Mouse (Mus musculus) ES-E14 (cell line): ENCODE results near the gene Wdr46. TPM values are rescaled to one million over a fixed set of nuclear protein-coding genes. Genes with fewer than 3 reads are reported as not detected.
A peak's percentile ranks its signal among the peaks of the same experiment; 100 is the strongest.
"Not testable (repeated sequence)": the region's sequence is repeated elsewhere in the genome, so short reads cannot be mapped to it uniquely, and the experiment has no call there.

Source experiments
- DNase-seq: peaks from one replicate; pipeline ENCODE4 v3.0.0-alpha.2; 2013; ENCODE audit warnings: low read depth, low spot score
- H3K27ac ChIP-seq: 2 replicates; pipeline ENCODE4 v1.5.1; 2012; ENCODE audit warnings: low read depth, mild to moderate bottlenecking, low read length, moderate library complexity, mixed read lengths; ENCODE audit not compliant: poor library complexity, insufficient read depth, severe bottlenecking
- H3K36me3 ChIP-seq: 2 replicates; pipeline ENCODE4 v1.6.1; 2012; ENCODE audit warnings: mild to moderate bottlenecking, low read length, moderate library complexity, mixed read lengths; ENCODE audit not compliant: control insufficient read depth, poor library complexity, insufficient read depth, severe bottlenecking
- H3K4me1 ChIP-seq, 2 experiments: fragments of 150-350 bp in 1 of 2; sonication (generic) in 1 of 2; 2 replicates each; pipeline ENCODE4 v1.6.1; 2012; ENCODE audit warnings: low read length in 2 of 2, mild to moderate bottlenecking in 1 of 2, mixed read lengths in 1 of 2; ENCODE audit not compliant: control insufficient read depth in 2 of 2, insufficient read depth in 2 of 2, poor library complexity in 1 of 2
- H3K4me3 ChIP-seq, 2 experiments: fragments of 150-350 bp in 1 of 2; sonication (generic) in 1 of 2; 2 replicates each; pipeline ENCODE4 v1.5.1; 2012; ENCODE audit warnings: low read length in 2 of 2, low read depth in 1 of 2, mild to moderate bottlenecking in 1 of 2, mixed read lengths in 1 of 2; ENCODE audit not compliant: insufficient read depth in 1 of 2, poor library complexity in 1 of 2, severe bottlenecking in 1 of 2
- H3K9ac ChIP-seq: 2 replicates; pipeline ENCODE4 v1.6.1; 2012; ENCODE audit warnings: low read depth, mild to moderate bottlenecking, low read length, mixed read lengths; ENCODE audit not compliant: poor library complexity, insufficient read depth, severe bottlenecking
- H3K9me3 ChIP-seq: fragments of 150-350 bp; sonication (generic); 2 replicates; pipeline ENCODE4 v1.6.1; 2012; ENCODE audit warnings: low read depth, mild to moderate bottlenecking, low read length; ENCODE audit not compliant: control insufficient read depth, insufficient read depth
- CHD2 ChIP-seq: IDR thresholded peaks from 2 replicates; pipeline ENCODE4 v1.6.1; 2014; ENCODE audit warnings: mild to moderate bottlenecking, low read depth, low read length, inconsistent platforms
- HCFC1 ChIP-seq: IDR thresholded peaks from 2 replicates; pipeline ENCODE4 v1.6.1; 2012; ENCODE audit warnings: low read length, inconsistent platforms, borderline replicate concordance; ENCODE audit not compliant: insufficient read depth
- MAFK ChIP-seq: IDR thresholded peaks from 2 replicates; pipeline ENCODE4 v1.6.1; 2014; ENCODE audit warnings: mild to moderate bottlenecking, low read depth, low read length, inconsistent platforms; ENCODE audit not compliant: insufficient read depth
- ZC3H11A ChIP-seq: IDR thresholded peaks from 2 replicates; pipeline ENCODE4 v1.6.1; 2012; ENCODE audit warnings: low read depth, mild to moderate bottlenecking, inconsistent platforms, low read length, borderline replicate concordance
- ZNF384 ChIP-seq: IDR thresholded peaks from 2 replicates; pipeline ENCODE4 v1.6.1; 2012; ENCODE audit warnings: low read depth, low read length, inconsistent platforms
- in situ Hi-C, 2 experiments: fragments of 600-800 bp; cut with MboI; formaldehyde crosslinking; loops; one replicate each; pipeline ENCODE4 v1.15.1; 2025; ENCODE audit warnings: low sequenced_read_pairs in 2 of 2, inconsistent platforms in 1 of 2; ENCODE audit not compliant: unreplicated experiment in 2 of 2
- total RNA-seq: library from RNA; depleted of rRNA; stranded (reverse); fragments of 300-350 nt; gene quantifications from 2 replicates; pipeline ENCODE4 v1.2.3, GENCODE M21; 2012

Gene Wdr46
- total RNA-seq, 1 experiment: 78.2 TPM

DNA sequence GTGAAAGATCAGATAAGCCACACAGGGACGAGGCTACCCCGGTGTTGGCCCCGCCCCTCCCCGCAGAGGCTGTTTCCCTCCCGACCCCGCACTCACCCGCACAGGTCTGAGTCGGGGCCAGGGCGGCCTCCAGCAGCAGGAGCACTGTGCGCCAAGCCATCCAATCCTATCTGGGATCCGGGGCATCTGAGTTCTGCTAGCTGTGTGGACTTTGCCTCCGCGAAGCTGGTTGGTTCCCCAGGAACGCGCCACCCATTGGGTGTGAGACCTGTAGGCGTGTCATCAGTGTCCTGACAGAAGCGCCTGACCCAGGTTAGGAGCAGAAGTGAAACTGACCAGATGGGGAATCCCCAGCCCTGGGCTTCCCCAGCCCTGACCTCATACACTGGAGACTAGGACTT is 38.2 kb downstream of the Wdr46 start:
- Histone ChIP-seq H3K4me1 (peaks cover 5 to 13% of the 10 kb centered on the region in 2 experiments; a peak in 3 of 4 replicates), H3K4me3 (peak overlapping the region; percentile 80 to 83), H3K9me3 (no peaks in the 10 kb centered on the region), H3K27ac (no peak overlapping the region), H3K36me3 (no peaks in the 10 kb centered on the region; the same call in 1 of the 2 replicates), H3K9ac (peak overlapping the region; percentile 72)
- in situ Hi-C loops: no loop called here
- TF ChIP-seq ZC3H11A (no peak), CHD2 (no peak), MAFK (no peak), HCFC1 (no peak), ZNF384 (no peak)
- no peak for DNase-seq

DNA sequence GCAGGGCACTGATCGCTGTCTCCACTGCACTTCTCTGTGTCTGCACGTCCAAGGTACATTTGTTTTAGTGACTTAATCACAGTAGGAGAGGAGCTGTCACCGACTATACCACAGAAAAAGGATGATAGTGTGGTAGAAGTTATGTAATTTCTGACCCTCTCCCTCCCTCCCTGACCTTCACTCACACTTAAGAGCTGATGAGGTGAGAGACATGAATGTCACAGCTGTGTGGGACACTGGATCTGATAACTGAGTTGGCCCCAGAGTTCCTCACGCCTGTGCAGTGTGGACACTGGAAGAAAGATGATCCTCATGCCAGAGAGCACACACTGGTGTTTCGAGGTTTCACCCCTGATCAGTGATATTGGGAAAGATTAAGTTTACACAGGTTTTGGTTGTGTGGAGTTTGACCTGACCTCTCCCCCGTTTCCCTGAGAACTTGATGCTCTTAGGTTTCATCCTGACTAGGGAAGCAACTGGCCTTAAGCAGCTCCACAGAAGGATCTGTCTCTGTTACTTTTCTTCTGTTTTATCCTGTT is 39.1 kb downstream of the Wdr46 start:
- Histone ChIP-seq H3K9me3 (no peaks in the 10 kb centered on the region), H3K4me3 (no peak overlapping the region), H3K4me1 (peaks cover 5 to 13% of the 10 kb centered on the region in 2 experiments; a peak in 3 of 4 replicates), H3K9ac (no peak overlapping the region), H3K36me3 (no peaks in the 10 kb centered on the region; the same call in 1 of the 2 replicates), H3K27ac (no peak overlapping the region)
- no peak for TF ChIP-seq ZC3H11A
- in situ Hi-C loops: no loop called here
- no peak for DNase-seq

DNA sequence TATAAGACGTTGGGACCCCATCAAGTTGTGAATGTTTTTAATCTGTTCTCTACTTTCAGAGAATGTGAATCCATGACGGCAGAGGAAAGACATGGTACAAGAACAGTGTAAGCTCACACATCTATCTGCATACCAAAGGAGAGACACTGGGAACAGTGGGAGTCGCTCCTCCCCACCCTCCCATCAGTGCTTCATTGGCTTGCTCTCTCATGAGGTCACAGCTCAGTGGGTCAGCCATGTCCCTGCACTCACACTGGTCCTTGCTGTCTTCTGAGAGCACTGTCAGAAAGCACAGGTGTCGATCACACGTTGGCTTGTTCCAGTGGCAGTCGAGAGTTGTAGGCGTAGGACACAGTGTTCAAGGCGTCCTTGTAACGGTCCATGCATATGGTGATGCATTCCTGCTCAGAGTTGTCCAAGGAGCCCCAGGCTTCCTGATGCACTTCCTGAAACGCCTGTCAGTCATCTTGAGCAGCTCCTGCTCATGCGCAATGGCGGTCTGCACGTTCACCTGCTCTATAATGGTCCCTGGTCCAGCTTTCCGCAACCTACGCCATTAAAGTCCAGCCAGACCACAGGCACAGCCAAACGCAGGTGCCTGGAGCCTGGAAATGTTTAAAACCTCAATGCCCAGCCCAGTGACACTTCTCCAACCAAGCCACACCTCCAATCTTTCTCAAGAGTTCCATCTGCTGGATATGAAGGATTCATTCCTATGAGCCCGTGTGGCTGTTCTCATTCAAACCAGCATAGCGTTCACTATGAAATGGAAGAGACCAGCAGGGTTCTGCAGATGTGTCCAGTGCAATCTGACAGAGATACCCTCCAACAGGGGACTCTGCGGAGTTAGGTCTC is 39.9 kb downstream of the Wdr46 start:
- in situ Hi-C loops: no loop called here
- TF ChIP-seq ZC3H11A: no peak
- no peak for TF ChIP-seq ZNF384
- TF ChIP-seq HCFC1: no peak
- TF ChIP-seq CHD2: no peak
- no peak for TF ChIP-seq MAFK
- Histone ChIP-seq H3K4me3 (peak overlapping the region in 1 of 2 experiments; percentile 14; a peak in 1 of 4 replicates), H3K9me3 (no peaks in the 10 kb centered on the region), H3K4me1 (peaks cover 5 to 13% of the 10 kb centered on the region in 2 experiments; a peak in 3 of 4 replicates), H3K36me3 (no peaks in the 10 kb centered on the region; the same call in 1 of the 2 replicates), H3K9ac (peak overlapping the region; percentile 27; the same call in 1 of the 2 replicates), H3K27ac (peak overlapping the region; percentile 8; the same call in 1 of the 2 replicates)
- DNase-seq: no peak

DNA sequence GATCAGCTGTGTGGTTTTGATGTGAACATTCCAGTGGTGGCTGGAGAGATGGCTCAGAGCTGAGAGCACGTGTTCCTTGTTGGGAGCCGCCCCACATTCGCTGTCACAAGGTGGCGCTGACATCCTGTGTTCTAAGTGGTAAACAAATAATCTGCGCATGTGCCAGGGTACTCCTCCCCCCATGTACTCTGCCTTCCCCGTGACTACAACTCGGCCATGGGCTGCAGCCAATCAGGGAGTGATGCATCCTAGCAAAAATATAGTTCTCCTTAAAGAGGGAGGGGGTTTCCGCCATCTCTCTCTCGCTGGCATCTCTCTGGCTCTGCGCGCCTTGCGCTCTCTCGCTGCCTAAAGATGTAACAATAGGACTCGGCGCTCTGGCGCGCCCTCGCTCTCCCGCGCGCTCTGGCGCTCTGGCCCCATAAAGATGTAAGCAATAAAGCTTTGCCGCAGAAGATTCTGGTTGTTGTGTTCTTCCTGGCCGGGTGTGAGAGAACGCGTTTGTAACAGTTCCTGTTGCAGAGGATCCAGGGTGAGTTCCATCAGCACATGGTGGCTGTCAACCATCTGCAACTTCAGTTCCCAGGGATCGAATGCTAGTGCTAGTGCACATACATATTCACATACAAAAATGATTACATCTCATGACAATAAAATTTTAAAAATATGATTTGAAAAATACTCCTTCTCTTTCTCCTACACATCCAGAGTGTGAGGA is 40.9 kb downstream of the Wdr46 start:
- in situ Hi-C loops, H3K9me3 ChIP-seq, H3K36me3 ChIP-seq: not testable (repeated sequence)
- Histone ChIP-seq H3K9ac (peak overlapping the region; percentile 78), H3K4me3 (peak overlapping the region; percentile 72 to 83), H3K27ac (peak overlapping the region; percentile 64), H3K4me1 (peaks cover 5 to 13% of the 10 kb centered on the region in 2 experiments; a peak in 3 of 4 replicates)
- DNase-seq: peak; percentile 93

DNA sequence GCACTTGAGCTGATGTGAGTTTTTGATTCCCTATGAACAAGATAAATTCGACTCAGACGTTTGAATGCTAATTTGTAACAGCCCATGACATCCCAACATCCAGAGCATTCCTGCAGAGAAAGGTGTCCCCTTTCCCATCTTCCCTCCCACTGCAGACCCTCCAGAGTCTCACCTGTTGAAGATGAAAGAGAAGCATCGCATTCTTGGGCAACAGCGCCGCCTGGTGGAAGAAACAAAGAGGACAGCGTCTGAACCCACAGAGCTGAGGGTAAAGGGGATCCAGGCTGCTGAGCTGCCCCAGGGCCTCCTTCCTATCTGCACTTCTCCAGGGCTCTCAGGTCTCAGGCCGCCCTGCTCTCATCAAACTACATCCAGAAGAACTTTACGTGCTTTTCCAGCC is 41.7 kb downstream of the Wdr46 start:
- Histone ChIP-seq H3K4me1 (peaks cover 5 to 13% of the 10 kb centered on the region in 2 experiments; a peak in 3 of 4 replicates), H3K4me3 (peak overlapping the region in 1 of 2 experiments; percentile 83; a peak in 3 of 4 replicates)
- H3K9me3 ChIP-seq, H3K27ac ChIP-seq, H3K36me3 ChIP-seq, in situ Hi-C loops, H3K9ac ChIP-seq: not testable (repeated sequence)
- peak; percentile 68 for DNase-seq
